Mouse (Mus musculus): Measurements from ENCODE around the gene Ncor2.

GRCm38 (mm10) chr5:125123206-125123605 lies 55.8 kb downstream of the Ncor2 start:
- TF ChIP-seq CTCF (IDR thresholded peaks at IDR 0.05; ENCODE audit: borderline replicate concordance, control insufficient read depth, extremely low read depth, insufficient read depth, low read length, poor library complexity) = no peak
- TF ChIP-seq POLR2A (IDR thresholded peaks at IDR 0.05; ENCODE audit: control insufficient read depth, extremely low read depth, insufficient read depth, low read length, poor library complexity) = no peak

Measured in thymus, adult 2 months (tissue).